Mouse (Mus musculus) gastrocnemius, postnatal 10 days (tissue): ENCODE data around the gene F11r. TPM values are rescaled to one million over a fixed set of nuclear protein-coding genes. Genes with fewer than 3 reads are reported as not detected.

Experiments
- DNase-seq: peaks from one replicate; pipeline ENCODE4 v3.0.0; 2021; ENCODE audit warnings: mixed read lengths
- long read RNA-seq, 2 experiments: library from polyadenylated mRNA; stranded (forward); transcript quantifications; one replicate each; pipeline ENCODE4 v2.0.0; 2021
- total RNA-seq, 2 experiments: library from RNA; stranded (reverse); gene quantifications; 2 replicates each; pipeline ENCODE4 v1.2.3; 2021

F11r gene
- 10 to 100 TPM; 13.9 to 15.0 TPM for total RNA-seq
- long read RNA-seq, experiment 1, partial matches to known transcripts = 0 of 1 reads
- long read RNA-seq, experiment 1, other reads (novel, unspliced or antisense) = 0 of 1 reads
- long read RNA-seq, experiment 2 = 0 reads

DNA sequence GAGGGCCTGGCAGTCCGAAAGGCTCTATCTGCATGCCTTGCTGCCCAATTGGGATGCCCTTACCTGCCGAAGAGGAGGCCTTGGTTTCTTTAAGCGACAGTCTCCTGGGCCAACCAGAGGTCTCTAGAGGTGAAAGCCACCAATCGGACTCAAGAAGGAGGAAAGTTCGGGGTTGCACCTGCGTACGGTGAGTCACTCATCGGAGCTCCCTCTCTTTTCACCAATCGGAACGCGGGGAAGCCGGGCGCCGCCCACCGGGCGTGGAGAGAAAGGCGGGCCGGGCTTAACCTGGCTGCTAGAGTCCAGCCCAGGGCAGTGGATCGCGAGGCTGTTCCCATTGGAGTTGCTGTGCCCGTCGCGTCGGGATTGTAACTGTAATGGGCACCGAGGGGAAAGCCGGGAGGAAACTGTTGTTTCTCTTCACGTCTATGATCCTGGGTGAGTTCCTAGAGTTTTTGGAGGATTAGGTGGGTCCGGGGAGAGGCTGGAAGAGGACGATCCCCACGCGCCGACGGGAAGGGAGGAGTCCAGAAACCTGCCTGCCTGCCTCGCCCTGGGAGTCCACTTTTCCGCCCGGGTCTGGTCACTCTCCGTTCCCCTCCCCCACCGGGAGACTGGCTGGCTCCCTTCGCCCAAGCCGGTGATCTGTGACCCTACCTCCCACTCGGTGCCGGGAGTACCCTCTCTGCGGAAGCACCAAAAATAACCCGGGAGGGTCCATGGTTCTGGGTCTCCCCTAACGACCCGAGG is at the start of gene F11r:
Gene F11r, plus strand, starts transcription at position 272 of the 750 bp plus-strand sequence.
- DNase-seq = peak; percentile 57

DNA sequence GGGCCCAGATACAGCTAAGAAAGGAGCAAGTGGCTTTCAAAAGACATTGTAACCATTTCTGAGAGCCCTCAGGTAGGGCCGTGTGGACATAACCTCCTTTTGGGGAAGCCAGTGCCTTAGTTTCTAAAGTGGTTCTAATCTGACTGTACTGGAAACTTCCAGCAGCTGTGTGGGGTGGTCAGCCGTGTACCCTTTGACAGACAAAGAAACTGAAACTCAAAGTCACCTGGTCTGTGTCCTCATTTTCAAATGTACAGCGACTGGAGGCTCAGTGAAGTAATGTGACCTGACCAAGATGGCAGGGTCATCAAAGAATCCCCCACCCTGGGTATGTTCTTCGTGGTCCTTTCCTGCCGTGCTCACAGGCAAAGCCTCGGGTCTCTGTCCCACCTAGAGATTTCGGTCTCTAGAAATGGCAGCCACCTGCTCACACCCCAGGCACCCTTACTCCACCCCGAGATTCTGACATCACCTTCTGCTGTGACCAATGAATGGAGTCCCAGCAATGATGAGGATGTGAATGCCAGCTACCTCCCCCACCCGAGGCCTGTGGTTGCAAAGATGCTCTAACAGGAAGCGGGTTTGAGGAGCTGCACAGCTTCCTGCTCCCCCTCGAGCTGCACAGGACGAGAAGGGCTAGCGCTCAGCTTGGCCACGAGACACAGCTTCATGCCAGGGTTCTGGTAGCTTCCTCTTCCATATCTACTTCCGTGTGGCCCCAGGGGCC is 48.8 kb upstream of the F11r start, which contains the start of gene Arhgap30:
Gene Arhgap30, plus strand, starts transcription at position 579 of the 727 bp plus-strand sequence.
- DNase-seq = no peak

DNA sequence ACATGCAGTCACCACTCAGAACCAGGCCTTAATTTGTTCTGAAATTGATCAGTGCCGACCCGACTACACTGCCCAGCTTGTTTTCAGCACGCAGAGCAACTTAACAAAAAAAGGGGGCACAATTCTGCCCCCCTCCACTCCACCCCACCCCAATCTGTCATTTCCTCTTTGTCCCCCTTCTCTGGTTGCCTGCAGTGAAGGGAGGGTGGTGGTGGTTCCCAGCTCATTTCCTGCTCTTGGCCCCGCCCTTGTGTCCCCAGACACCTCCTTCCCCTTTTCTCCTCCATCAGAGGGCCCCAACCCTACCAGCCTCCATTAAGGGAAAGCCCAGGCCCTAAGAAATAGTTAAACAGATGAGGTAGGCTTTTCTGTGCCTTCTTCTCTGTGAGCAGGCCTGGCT is 47.2 kb upstream of the F11r start:
- DNase-seq = no peak

DNA sequence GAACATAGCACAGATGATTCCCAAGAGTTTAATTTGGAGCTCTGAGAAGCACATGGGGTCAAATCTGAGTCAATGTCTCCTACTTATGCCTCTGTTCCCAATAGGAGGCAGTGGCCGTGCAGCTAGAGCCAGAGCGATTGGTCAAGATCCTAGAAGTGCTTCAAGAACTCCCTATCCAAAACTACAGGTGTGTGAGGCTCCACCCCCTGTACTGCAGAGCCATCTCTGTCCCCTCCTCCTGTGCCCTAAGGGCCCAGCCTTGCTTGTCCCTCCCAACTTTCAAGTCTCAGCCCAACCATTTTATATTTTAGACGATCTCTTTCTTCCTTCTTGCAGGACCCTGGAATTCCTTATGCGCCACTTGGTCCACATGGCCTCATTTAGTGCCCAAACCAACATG is 35.5 kb upstream of the F11r start:
- DNase-seq = no peak

DNA sequence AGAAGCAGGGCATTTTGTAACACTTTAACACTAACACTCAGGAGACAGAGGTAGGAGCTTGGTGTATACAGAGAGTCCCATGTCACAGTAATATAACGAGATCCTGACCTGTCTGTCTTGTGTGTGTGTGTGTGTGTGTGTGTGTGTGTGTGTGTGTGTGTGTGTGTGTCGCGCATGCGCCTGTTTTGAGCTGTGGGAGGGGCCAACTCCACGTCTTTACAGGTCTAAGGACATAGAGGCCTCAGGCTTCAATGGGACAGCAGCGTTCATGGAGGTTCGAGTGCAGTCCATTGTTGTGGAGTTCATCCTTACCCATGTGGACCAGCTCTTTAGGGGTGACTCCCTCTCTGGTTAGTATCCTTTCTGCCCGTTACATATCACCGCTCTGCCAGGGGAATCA is 34.3 kb upstream of the F11r start:
- DNase-seq = no peak

DNA sequence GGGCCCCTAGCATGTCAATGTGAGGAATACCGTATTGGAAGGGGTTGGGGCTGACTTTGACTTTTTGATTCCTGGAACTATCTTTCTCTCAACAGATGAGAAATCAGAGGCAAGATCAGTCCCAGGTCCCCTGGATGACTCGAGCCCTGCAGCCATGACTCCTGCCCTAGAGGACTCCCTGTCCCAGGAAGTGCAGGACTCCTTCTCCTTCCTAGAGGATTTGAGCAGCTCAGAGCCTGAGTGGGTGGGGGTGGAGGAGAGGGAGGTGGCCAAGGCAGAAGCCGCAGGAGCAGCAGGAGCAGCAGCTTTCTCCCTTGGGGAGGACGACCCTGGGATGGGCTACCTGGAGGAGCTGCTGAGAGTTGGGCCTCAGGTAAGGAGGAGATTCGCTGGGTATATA is 30.1 kb upstream of the F11r start:
- no peak for DNase-seq

DNA sequence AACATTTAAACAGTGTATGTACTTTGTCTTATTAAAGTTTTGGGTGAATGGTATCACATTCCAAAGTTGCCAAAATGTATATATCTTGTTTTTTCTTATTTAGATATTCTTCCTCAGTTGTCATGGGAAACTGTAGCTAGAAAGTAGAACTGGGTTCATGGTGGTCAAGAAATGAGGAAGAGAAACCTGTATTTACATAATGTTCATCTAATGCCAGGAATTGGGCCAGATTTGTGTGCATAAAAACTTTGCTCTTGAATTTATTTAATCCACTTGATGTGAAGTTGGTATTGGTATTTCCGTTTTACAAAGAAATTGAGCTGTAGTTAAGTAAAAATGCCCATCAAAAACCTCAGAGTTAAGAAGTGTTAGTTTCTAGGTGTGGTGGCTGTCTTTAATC is 27.1 kb upstream of the F11r start:
- no peak for DNase-seq

DNA sequence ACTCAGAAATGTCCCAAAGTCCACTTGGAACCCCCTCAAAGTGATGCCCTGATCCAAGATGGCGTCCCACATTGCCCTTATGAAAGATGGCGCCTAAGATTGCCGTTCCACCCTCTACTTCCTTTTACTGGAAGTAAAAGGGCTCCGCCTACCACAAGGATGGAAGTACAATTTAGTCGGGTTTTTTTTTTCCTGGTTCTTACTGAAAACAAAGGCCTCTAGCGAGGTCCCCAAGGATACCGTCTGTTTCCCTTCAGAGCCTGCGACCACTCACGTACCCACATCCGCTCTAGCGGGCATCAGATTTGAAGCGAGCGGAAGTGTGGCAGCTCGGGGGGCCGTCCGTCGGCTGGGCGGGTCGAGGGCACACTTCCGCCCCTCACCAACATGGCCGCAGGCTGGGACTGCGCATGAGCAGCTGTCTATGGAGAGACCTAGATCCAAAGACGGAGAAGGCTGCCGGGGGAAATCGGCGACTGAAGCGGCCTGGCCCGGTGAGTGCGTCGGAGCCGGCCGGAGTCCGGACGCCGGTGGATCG is 26.3 kb upstream of the F11r start, which contains the start of gene Usf1:
Gene Usf1, plus strand, starts transcription at position 367 of the 538 bp plus-strand sequence.
- peak; percentile 93 for DNase-seq

DNA sequence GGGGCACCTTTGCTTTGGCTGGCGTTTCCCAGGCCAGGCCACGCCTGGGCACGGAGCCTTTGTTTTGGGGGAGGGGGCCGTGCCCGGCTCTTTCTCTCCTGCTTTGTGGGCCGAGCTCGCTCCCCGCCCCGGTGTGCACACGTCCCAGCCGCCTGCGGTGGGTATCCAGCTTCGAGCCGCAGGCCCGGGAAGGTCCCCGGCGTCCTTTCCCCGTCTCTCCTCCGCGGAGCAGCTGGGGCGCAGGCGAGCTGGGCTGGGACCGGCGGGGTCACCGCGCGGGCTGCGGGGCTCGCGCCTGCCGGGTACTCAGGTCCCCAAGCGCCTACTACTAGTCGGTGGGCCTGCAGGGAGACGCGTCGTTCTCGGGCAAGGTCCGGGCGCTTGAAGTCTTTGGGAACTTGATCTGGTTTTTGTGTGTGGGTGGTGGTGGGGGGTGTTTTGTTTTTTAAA is 25.8 kb upstream of the F11r start:
- no peak for DNase-seq

DNA sequence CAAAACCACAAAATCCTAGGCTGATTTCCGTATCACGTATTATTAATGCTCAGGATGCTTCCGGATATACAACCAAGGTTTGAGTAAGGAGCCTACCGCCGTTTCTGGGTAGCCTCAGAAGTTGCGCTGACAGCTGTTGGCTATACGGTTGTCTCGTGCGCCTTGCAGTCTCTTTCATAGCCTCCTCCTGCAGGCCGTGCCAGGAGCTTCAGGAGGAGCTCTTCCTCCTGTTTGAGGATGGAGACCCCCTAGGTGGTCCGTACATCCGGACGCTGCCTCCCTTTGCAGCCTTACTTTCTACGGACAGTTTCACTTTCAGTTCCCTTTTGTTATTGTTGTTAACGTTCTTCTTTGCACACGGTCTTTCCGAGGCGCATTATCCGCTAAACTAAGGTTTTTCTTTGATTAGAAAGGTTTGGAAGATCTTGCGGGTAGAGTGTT is 25.3 kb upstream of the F11r start:
- peak; percentile 22 for DNase-seq

DNA sequence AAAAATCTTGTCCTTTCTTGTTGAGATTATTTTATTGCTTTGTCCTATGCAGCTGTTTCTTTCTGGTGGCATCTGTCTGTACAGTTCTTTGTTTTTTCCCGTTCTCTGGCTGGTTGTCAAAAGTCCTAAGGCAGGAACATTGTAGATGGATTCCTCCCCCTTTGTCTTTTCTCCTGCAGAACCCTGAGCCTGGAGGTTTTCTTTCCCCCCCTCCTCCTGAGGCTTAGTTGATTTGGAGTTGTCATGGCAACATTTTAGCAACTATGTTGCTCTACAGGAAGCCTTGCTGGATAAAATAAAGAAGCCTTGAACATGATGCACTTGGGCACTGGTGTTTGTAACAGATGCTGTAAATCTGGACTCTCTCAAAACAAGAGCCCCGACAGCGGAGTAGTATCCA is 24.9 kb upstream of the F11r start:
- no peak for DNase-seq

DNA sequence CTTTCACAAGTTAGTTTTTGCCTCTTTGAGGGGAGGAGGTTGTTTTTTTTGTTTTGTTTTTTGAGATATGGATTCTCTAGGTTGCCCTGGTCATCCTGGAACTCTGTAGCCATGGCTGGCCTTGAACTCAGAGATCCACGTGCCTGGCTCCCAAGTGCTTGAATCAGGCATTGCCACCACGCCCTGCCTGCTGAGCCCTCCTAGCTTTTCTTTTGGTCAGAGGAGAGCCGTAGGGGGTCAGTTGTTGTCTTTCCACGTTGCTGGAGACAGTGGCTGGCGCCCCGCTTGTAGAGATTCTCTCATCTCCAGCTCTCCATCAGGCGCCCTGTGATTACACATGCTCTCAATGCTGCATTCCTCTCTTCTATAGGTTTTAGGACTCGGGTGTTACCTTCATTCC is 23.7 kb upstream of the F11r start:
- no peak for DNase-seq

DNA sequence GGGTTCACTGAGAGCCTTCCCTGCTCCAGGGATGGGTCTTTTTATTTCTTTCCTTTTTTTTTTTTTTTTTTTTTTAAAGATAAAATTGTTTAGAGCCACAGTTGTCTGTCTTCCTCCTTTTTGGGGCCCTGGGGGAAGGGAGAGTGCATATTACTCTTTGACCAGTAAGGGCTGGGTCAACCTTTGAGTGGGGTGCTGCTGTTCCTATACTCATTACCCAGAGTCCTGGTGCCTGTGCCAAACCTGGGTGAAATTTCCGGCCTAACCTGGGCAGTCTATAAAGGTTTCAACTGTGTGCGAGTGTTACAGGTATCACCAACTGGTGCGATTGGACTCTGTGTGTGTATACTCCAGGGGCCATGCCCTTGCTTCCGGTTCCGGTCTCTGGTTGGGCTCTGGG is 18.7 kb upstream of the F11r start, which contains the start of gene Tstd1:
Gene Tstd1, plus strand, starts transcription at position 213 of the 400 bp plus-strand sequence.
- DNase-seq = no peak

DNA sequence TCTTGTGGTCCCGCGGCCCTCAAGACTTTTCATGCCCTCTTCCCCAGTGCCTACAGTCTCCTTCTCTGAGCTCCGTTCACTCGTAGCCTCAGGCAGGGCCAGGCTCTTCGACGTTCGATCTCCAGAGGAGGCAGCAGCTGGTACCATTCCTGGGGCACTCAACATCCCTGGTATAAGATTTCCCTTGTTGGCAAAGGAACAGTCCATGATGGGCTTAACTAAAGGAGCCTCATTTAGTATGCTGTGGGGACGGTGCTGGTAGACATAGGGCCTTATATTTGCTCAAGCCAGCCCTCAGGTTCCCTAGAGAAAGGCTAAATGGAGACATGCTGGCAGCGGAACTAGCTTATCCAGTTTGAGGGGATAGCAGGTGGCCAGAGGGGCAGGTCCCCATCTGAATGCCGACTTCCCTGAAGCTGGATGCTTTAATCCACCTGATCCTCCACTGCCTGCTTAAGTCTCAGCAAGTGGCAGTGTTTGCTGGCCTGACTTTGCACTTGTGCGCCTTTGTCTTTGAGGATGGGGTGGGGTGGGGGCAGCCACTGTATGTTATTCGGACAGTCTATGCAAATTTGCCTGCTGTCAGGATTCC is 17.9 kb upstream of the F11r start:
- DNase-seq = no peak

DNA sequence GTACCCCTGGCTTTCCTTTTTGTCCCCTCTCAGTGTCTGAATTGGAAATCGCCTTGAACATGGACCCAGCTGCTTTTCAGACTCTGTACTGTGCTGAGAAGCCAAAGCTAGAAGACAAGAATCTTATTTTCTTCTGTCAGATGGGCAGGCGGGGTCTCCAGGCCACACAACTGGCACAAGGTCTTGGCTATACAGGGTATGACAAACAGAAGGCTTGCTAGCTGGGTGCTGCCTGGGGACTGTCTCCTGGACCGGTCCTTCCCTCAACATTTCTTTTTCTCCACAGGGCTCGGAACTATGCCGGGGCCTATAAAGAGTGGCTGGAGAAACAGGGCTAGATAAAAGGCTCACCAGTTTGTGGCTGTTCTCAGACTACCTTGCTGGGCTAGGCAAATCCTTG is 17.4 kb upstream of the F11r start:
- no peak for DNase-seq

DNA sequence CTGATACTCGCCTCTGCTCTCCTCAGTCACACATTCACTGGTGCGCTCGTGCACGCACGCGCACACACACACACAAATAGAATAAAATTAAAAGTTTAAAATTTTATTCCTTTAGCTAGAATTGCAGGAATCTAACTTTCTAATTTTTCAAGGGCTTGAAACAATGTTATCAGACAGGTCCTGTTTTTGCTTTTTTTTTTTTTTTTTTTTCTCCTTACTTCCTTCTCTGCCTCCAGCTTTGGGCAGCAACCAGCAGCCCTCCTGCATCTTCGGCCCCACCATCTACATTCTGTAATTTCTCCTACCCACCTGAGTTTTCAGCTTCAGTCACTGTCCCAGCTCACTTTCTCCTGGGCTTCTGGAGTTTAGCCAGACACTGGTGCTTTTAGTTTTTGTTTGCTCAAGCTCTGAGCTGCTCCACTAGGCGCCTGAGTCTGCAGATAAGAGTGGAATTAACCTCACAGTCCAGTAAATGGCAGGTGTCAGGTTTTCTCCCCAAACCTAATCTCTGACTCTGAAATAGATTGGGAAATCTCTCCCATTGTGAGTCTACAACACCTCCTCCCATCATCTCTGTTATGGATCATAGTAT is 14.7 kb upstream of the F11r start:
- no peak for DNase-seq

DNA sequence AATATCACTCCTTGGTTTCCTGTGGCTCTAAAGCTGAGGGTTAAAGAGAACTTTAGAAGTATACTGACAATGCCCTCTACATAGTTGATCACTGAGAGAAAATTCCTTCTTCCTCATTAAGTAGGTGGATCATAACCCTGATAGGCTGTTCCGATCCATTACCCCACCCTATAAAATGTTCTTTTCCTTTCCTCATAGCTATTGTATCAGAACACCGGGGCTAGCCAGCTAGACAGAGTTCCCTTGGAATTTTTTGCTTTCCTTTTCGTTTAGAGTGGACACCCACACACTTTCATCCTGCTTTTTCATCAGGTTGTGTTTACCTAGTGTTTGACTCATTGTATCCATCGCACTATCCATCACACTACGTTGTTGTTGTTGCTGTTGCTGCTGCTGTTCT is 12.7 kb upstream of the F11r start:
- DNase-seq = no peak

DNA sequence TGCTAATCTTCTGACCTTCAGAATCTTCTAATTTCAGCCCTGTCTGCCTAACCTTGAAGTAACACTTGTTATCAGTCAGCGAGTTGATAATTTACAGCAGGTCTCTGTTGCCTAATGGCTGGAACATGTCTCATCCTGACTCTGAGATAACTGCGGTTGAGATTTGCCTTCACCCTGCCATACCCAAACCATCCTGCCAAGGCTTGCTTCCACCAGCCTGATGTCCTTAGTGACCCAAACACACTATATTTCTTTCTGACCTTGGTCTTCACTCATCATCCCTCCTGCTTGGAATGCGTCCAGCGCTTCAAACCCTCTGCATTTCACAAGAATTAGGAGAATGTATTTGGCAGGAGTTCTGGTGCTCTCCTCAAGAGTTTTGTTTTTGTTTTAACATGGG is 12.2 kb upstream of the F11r start:
- DNase-seq = no peak

DNA sequence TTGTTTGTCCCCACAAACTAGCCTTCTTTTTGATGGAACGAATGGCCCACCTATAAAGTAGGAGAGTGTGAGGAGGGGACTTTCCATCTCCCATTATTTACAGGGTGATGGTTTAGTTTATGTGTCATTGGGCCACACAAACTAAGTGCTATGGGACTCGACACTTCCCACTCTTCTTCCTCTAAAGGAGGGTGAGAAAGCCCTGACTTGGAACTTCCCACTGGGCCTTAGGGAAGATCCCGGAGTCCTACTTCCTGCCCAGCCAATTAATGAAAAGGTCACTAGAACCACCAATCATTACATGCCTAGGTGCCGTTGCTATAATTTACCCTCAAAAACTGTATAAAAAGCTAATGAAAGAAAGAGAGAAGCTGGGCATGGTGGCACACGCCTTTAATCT is 5.2 kb upstream of the F11r start:
- DNase-seq = no peak

DNA sequence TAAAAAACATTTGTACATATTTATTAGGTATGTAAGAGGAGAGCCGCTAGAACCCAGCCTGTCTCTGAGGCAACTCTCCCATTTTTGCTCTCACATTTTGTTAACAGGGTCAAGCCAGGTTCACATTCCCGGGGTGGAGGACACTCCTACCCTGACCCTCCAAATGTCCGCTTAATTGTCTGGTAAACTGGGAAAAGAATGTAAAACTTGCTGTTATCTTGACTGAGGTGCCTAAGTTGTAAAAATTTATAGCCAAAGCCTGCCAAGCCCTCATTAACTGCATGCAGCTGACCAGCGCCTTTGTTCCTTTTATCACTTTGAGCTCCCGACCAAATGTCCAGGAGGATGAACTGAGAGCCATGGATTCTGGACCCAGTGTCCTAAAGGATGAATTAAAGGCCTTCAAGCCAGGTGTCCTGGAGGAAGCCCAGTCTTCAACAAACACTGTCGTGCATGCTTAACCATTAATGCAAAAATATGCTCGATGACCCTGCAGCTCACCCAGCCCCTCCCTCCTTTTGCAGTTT is 2.0 kb upstream of the F11r start:
- no peak for DNase-seq

DNA sequence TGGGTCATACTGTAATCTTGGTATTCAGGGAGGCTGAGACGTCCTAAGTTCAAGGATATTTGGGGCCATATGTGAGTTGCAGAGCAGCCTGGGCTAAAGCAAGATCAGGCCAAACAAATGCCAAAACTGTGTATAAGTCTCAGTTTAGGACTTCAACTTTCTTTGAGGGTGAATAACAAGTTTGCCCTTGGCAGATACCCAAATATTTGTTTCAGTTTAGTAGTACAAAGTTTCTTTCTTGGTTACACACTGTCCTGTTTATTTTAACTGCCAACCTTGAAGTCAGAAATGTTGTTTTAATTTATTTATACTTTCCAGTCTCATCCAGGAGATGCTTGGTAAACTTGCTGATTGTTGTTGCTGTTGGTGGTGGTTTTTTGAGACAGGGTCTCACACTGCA is 1.4 kb upstream of the F11r start:
- no peak for DNase-seq
